Mouse (Mus musculus) hindbrain, embryonic 10.5 days (tissue): ENCODE data around the gene Hoxa7. TPM values are rescaled to one million over a fixed set of nuclear protein-coding genes. Genes with fewer than 3 reads are reported as not detected.
A peak's percentile ranks its signal among the peaks of the same experiment; 100 is the strongest.

Experiments used
- DNase-seq: peaks from one replicate; pipeline ENCODE4 v3.0.0-alpha.2; 2017; ENCODE audit warnings: low spot score
- H3K27ac ChIP-seq: fragments of 300-500 bp; sonication (generic); 2 replicates; pipeline ENCODE4 v1.5.1; 2016; ENCODE audit warnings: mild to moderate bottlenecking, moderate library complexity
- H3K27me3 ChIP-seq: fragments of 300-500 bp; sonication (generic); 2 replicates; pipeline ENCODE4 v1.6.1; 2016; ENCODE audit warnings: mild to moderate bottlenecking; ENCODE audit not compliant: poor library complexity, insufficient read depth, severe bottlenecking
- H3K36me3 ChIP-seq: fragments of 300-500 bp; sonication (generic); 2 replicates; pipeline ENCODE4 v1.6.1; 2016; ENCODE audit warnings: mild to moderate bottlenecking, moderate library complexity
- H3K4me1 ChIP-seq: fragments of 300-500 bp; sonication (generic); replicated peaks from 2 replicates; pipeline ENCODE4 v1.6.1; 2016; ENCODE audit warnings: mild to moderate bottlenecking
- H3K4me3 ChIP-seq: fragments of 300-500 bp; sonication (generic); 2 replicates; pipeline ENCODE4 v1.5.1; 2016; ENCODE audit warnings: mild to moderate bottlenecking, moderate library complexity
- H3K9me3 ChIP-seq: fragments of 300-500 bp; sonication (generic); 2 replicates; pipeline ENCODE4 v1.6.1; 2016; ENCODE audit warnings: mild to moderate bottlenecking, moderate library complexity
- WGBS: fragments of 180-500 bp; shearing (Covaris S2); methylation state at CpG from one replicate; pipeline ENCODE4 v1.1.7; 2016; 5-methylcytosine and 5-hydroxymethylcytosine counted together
- polyA plus RNA-seq: library from polyadenylated mRNA; unstranded; fragments of >200 nt; fragmentation: Nextera tagmentation; extraction: Ambion mirVana; gene quantifications from 2 replicates; pipeline ENCODE4 v1.2.1, GENCODE M21; 2016

Gene Hoxa7
- polyA plus RNA-seq, 1 experiment from 2014 or later: not detected

DNA sequence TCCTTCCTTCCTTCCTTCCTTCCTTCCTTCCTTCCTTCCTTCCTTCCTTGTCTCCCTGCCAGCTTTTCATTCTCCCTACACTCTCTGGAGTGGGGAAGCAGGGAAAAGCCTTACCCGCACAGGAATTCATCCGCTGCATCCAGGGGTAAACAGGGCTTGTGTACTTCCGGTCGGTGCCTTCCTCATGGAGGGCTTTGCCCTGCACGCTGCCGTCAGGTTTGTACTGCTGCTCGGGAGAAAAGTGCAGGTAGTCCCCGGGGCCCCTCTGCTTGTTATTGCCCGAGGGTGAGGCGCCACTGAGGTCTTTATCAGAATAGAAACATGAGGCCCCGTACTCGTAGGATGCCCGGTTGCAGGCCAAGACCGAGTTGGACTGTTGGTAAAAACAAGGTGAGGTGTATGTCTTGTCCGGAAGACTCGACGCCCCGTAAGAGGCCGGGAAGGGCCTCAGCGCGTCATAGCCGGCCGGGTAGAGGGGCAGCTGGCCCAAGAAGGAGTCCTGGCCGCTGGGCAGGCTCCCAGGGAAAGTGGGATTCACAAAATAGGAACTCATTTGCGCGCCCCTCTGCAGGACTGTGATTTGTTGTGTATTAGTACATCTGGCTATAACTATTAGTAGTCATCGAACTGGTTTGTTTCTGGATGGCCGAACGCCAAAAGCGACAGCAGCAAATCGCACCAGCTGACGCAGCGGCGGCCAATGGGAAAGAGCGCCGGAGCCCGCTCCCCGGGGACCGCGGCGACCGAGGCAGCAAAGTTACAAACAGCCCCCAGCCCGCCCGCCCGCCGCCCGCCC is 13.4 kb downstream of the Hoxa7 start, which contains the start of gene Hoxa6:
Gene Hoxa6, minus strand, starts transcription at position 651 of the 796 bp plus-strand sequence.
- peaks cover 100% of the 10 kb centered on the region for H3K27me3 ChIP-seq
- no peak within 1 kb of the TSS for H3K27ac ChIP-seq
- 1% methylated on average over 47 of the region's 47 CpGs for WGBS
- DNase-seq: no peak
- peak within 1 kb of the TSS; percentile 25; the same call in 1 of the 2 replicates for H3K4me3 ChIP-seq
- no peaks in the 10 kb centered on the region for H3K36me3 ChIP-seq
- no peaks in the 10 kb centered on the region for H3K9me3 ChIP-seq
- H3K4me1 ChIP-seq: peaks cover 22% of the 10 kb centered on the region

DNA sequence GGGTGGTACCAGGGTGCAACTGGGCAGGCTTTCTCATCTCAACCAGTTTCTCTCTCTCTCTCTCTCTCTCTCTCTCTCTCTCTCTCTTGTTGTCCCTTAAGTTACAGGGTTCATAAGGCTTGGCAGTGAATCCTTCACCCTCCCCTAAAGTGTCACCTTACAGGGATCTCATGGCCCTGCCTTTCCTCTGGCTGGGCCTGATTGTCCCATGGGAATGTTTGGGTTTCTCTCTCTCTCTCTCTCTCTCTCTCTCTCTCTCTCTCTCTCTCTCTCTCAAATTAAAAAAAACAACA is 14.0 kb downstream of the Hoxa7 start:
- Histone ChIP-seq H3K4me1 (peaks cover 25% of the 10 kb centered on the region), H3K4me3 (no peak overlapping the region), H3K9me3 (no peaks in the 10 kb centered on the region), H3K36me3 (no peaks in the 10 kb centered on the region), H3K27ac (no peak overlapping the region), H3K27me3 (peaks cover 100% of the 10 kb centered on the region)
- DNase-seq: no peak

DNA sequence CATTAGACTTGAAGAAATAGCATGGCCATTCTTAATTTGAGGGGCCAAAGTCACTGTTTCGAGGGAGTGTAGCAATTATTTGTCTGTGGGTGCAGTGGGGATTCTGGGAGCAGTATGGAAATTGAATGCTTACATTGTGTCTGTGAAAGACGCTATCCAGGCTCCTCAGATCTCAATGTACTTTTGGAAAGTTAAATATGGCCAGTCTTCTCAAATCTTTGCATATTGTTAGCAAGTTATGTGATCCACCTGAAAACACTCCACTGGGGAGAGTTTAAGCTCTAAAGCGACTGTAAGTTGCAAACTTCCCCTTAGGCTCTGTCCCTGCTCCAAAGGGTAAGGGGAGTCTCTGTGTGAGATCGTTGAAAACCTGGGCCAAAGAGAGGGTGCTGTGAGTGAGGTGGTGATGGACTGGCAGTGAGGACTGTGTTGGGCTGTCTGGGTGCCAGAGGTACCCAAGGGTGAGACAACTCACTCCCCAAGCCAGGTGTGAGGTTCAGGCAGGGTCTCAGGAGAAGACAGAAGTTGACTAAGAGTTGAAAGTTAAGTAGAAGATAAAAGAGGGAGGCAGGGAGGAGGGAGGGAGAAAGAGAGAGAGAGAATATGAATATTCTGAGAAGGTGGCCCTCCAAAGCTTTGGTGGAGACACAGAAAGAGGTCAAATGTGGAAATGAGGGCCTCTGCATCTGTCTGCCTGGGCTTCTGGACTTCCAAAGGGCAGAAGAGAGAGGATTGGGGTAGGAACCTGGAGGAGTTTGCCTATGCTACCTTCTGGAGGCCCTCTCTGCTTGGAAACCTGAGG is 14.6 kb downstream of the Hoxa7 start:
- H3K27ac ChIP-seq: no peak overlapping the region
- no peaks in the 10 kb centered on the region for H3K36me3 ChIP-seq
- WGBS: 3% methylated on average over 4 of the region's 4 CpGs
- H3K4me3 ChIP-seq: no peak overlapping the region
- H3K4me1 ChIP-seq: peaks cover 25% of the 10 kb centered on the region
- no peak for DNase-seq
- H3K9me3 ChIP-seq: no peaks in the 10 kb centered on the region
- H3K27me3 ChIP-seq: peaks cover 100% of the 10 kb centered on the region

DNA sequence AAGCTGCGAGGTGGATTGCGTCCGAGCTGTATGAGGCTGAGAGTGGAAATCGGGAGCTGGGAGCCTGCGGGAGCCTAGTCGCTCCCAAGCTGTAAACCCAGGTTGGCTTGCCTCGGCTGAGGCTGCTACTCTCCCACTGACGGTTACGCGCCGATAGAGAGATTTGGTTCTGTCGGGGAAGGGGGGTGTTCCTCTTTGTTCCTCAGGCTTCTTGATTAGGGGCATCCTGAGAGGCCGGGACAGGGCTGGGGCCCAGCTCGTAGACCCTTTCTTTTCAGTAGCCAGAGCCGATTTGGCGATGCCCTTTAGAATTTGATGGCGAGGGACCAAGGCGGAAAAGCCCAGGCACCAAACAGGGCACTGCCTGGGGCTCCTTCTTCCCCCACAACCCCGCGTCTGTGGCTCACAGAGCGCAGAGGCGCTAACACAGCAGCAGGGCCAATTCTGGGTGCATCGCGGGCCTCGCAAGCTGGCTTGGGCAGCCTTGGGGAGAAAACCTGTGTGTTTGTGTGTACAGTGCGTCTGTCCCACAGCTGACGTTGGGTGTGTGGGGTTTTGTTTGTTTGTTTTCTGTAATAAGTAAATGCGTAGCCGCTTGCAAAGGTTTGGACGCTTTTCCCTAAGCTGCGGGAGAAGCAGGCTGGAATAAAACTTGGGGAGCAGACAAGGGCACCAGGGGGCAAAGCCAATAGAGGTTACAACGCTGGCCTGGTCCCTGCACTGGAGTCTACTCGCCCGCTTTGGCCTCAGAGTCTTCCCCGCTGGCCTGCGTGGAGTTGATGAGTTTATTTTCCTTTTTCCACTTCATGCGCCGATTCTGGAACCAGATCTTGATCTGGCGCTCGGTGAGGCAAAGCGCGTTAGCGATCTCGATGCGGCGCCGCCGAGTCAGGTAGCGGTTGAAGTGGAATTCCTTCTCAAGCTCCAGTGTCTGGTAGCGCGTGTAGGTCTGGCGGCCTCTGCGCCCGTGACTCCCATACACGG is 15.7 kb downstream of the Hoxa7 start:
- WGBS: under 1% methylated on average over 55 of the region's 55 CpGs
- no peak for DNase-seq
- peaks cover 100% of the 10 kb centered on the region for H3K27me3 ChIP-seq

DNA sequence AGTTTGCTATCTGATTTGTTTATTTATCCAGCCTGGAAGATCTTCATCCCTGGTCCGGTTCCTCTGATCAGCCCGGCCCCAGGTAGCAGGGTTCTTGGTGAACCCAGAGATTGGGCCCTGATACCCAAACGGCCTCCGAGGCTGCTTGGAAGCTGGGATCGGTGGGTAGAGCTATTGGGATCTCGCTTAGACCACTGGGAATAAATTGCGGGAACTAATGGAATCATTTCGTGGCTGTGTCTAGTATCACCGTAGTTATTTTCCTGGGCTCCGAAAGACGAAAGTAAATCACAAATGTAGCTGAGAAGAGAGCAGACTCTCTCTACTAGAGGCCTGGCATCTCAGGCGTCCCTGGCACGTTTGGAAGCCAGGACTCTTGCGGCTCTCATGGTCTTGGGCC is 16.4 kb downstream of the Hoxa7 start:
- DNase-seq: no peak
- no peak overlapping the region for H3K27ac ChIP-seq
- no peaks in the 10 kb centered on the region for H3K36me3 ChIP-seq
- H3K27me3 ChIP-seq: peaks cover 100% of the 10 kb centered on the region
- peaks cover 25% of the 10 kb centered on the region for H3K4me1 ChIP-seq
- H3K4me3 ChIP-seq: no peak overlapping the region
- 6% methylated on average over 14 of the region's 14 CpGs for WGBS
- H3K9me3 ChIP-seq: no peaks in the 10 kb centered on the region

More for the DNA sequence above, 15.7 kb downstream of the Hoxa7 start:
- peaks cover 25% of the 10 kb centered on the region for H3K4me1 ChIP-seq
- H3K4me3 ChIP-seq: no peak overlapping the region
- H3K36me3 ChIP-seq: no peaks in the 10 kb centered on the region
- no peaks in the 10 kb centered on the region for H3K9me3 ChIP-seq
- H3K27ac ChIP-seq: no peak overlapping the region

DNA sequence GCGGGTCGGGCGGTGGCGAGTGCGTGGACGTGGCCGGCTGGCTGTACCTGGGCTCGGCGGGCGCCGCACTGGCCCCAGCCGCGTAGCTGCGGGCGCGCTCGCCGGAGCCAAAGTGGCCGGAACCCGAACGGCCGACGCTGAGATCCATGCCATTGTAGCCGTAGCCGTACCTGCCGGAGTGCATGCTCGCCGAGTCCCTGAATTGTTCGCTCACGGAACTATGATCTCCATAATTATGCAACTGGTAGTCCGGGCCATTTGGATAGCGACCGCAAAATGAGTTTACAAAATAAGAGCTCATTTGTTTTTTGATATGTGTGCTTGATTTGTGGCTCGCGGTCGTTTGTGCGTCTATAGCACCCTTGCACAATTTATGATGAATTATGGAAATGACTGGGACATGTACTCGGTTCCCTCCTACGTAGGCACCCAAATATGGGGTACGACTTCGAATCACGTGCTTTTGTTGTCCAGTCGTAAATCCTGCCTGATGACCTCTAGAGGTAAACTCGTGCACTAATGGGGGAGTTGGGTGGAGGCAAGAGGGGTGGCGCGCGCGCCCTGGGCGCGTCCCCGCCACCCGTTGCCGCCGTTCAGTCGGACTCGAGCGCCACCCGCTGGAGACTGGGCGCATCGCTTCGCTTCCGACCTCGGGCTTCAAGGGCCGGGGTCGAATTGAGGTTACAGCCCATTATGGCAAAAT is 17.5 kb downstream of the Hoxa7 start, which contains the start of gene Hoxa5:
Gene Hoxa5, minus strand, starts transcription at position 538 of the 703 bp plus-strand sequence.
- H3K27ac ChIP-seq: no peak within 1 kb of the TSS
- peaks cover 100% of the 10 kb centered on the region for H3K27me3 ChIP-seq
- H3K4me1 ChIP-seq: peaks cover 25% of the 10 kb centered on the region
- peak within 1 kb of the TSS; percentile 45 for H3K4me3 ChIP-seq
- under 1% methylated on average over 65 of the region's 65 CpGs for WGBS
- no peaks in the 10 kb centered on the region for H3K9me3 ChIP-seq
- DNase-seq: peak; percentile 83
- H3K36me3 ChIP-seq: no peaks in the 10 kb centered on the region

DNA sequence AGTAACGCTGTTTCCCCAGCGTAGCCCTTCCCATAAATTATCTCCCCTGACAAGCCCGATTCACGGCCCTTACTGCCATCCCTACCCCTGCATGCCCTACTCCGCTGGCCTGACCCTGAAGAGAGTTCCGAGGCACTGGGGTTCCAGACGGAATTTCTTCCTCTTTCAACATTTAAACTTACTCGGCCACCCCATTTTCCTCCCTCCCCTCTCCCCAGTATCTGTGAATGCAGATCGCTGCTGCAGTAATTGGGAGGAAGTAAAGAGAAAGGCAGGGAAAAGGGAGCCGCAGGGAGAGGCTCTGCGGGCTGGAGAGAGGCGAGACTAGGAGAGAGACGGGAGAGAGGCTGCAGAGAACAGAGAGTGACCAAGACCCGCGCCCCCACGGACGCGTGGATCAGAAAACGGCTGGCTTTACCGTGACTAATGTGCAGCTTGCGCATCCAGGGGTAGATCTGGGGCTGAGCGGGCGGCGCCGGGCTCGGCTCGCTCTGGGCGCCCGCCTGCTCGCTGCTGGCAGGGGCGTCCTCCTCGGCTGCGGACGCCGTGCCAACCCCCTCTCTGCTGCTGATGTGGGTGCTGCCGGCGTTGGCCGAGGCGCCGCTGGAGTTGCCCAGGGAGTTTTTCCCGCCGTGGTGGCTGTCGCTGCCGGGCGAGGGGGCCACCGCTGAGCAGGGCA is 18.1 kb downstream of the Hoxa7 start:
- peak overlapping the region; percentile 45 for H3K4me3 ChIP-seq
- H3K9me3 ChIP-seq: no peaks in the 10 kb centered on the region
- DNase-seq: no peak
- peaks cover 20% of the 10 kb centered on the region for H3K4me1 ChIP-seq
- H3K27ac ChIP-seq: no peak overlapping the region
- H3K27me3 ChIP-seq: peaks cover 100% of the 10 kb centered on the region
- WGBS: under 1% methylated on average over 46 of the region's 46 CpGs
- no peaks in the 10 kb centered on the region for H3K36me3 ChIP-seq

DNA sequence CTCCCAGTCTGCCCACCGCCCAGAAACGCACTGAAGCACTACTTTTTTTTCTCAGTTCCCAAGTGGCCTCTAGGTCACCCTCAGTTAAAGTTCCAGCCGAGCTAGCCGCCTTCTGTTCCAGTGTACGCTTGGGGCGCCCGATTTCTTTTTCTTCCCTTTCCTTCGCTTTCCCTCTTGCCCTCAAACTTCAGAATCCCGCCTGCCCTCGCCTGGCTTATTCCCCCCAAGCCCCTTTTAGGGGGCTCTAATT is 18.6 kb downstream of the Hoxa7 start:
- DNase-seq: no peak
- no peak overlapping the region for H3K27ac ChIP-seq
- peaks cover 100% of the 10 kb centered on the region for H3K27me3 ChIP-seq
- no peaks in the 10 kb centered on the region for H3K9me3 ChIP-seq
- no peaks in the 10 kb centered on the region for H3K36me3 ChIP-seq
- H3K4me3 ChIP-seq: peak overlapping the region; percentile 45; the same call in 1 of the 2 replicates
- WGBS: under 1% methylated on average over 10 of the region's 10 CpGs
- peaks cover 16% of the 10 kb centered on the region for H3K4me1 ChIP-seq

DNA sequence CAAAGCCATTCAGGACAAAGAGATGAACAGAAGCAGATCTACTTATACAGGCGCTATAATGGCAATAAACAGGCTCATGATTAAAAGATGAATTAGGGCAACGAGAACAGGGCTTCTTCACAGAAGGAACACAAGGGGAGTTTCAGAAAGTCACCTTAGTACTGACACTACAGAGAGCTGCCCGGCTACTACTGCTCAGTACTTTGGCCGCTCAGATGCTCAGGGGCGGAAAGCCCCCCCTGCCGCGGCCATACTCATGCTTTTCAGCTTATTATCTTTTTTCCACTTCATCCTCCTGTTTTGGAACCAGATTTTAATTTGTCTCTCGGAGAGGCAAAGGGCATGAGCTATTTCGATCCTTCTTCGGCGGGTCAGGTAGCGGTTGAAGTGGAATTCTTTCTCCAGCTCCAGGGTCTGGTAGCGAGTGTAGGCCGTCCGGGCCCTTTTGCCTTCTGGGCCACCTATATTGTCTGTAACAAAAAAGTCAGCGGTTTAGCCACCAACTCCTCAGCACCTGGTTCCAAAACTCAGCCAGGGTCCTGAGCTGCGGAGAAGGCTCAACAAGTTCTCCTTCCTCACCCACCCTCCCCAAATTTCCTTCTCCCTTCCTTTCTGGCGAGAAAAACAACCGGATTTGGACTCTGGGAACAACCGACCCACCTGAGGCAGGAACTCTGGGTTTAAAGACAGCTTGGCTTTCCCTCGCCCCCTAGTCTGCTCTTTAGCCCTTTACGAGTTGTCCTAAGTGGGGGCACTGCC is 19.1 kb downstream of the Hoxa7 start:
- peaks cover 100% of the 10 kb centered on the region for H3K27me3 ChIP-seq
- H3K27ac ChIP-seq: no peak overlapping the region
- WGBS: 3% methylated on average over 22 of the region's 22 CpGs
- H3K9me3 ChIP-seq: no peaks in the 10 kb centered on the region
- 0 out of 2 replicates have a peak overlapping the region, but pooled peaks have one; percentile 45 for H3K4me3 ChIP-seq
- H3K4me1 ChIP-seq: peaks cover 16% of the 10 kb centered on the region
- H3K36me3 ChIP-seq: no peaks in the 10 kb centered on the region
- no peak for DNase-seq

DNA sequence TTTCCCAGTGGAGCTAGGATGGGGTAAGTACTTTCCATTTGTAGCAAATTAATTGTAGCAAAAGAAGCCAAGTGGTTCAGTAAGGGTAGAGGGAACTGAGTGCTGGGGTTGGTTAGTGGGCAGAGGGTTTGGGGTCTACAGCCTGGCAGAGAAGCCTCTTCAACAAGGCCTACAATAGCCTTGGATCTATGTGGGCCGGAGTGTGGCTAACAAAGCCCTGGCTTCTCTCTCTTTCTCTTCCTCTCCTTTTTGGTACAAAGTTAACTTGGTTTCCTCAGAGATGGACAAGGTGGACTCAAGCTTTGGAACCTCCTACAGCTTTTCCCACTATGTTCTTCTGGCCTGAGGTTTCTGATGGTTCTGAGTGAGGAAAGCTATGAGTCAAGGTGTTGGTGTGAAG is 20.4 kb downstream of the Hoxa7 start:
- H3K9me3 ChIP-seq: no peaks in the 10 kb centered on the region
- H3K36me3 ChIP-seq: no peaks in the 10 kb centered on the region
- peaks cover 100% of the 10 kb centered on the region for H3K27me3 ChIP-seq
- H3K4me1 ChIP-seq: peaks cover 16% of the 10 kb centered on the region
- DNase-seq: no peak
- H3K4me3 ChIP-seq: no peak overlapping the region
- WGBS: 10% methylated on average over 1 of the region's 1 CpGs
- no peak overlapping the region for H3K27ac ChIP-seq

DNA sequence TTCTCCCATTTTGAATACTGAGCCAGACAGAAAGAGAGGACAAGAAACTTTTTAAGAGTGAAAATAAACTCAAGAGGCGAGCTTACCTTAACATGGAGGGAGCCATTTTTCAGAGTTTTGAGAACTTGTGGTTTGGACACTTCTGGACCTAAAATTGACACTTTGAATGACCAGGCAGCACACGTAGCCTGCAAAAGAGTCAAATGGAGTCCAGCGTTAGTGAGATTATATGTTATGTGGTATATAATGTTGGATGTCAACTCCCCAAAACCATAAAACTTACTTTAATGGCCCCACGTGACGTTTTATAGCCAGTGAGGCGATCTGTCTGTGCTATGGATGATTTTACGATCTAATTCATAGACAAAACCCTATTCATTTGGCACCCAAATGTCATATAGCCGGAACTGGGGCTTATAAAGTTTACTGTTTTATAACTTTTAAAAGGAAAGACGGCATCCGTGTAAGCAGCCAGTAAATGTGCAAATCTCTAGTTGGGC is 20.9 kb downstream of the Hoxa7 start:
- 5% methylated on average over 10 of the region's 10 CpGs for WGBS
- H3K36me3 ChIP-seq: no peaks in the 10 kb centered on the region
- DNase-seq: no peak
- no peak overlapping the region for H3K27ac ChIP-seq
- H3K4me3 ChIP-seq: no peak overlapping the region
- H3K9me3 ChIP-seq: no peaks in the 10 kb centered on the region
- H3K27me3 ChIP-seq: peaks cover 100% of the 10 kb centered on the region
- H3K4me1 ChIP-seq: peaks cover 16% of the 10 kb centered on the region
